Mouse (Mus musculus) G1E (cell line): ENCODE data around the gene Hist1h4m.
"Not testable (repeated sequence)": the region's sequence is repeated elsewhere in the genome, so short reads cannot be mapped to it uniquely, and the experiment has no call there.

ENCODE experiments used
- CTCF ChIP-seq: IDR thresholded peaks from 2 replicates; pipeline ENCODE4 v1.5.1; 2012; ENCODE audit warnings: low read depth, low read length, inconsistent platforms, mixed read lengths
- GATA1 ChIP-seq: IDR thresholded peaks from 2 replicates; pipeline ENCODE4 v1.6.1; 2012; ENCODE audit warnings: borderline replicate concordance, low read length, inconsistent platforms, mixed read lengths
- GATA2 ChIP-seq: IDR thresholded peaks from 2 replicates; pipeline ENCODE4 v1.6.1; 2012; ENCODE audit warnings: low read depth, low read length, inconsistent platforms, borderline replicate concordance

GRCm38 (mm10) chr13:21833461-21833860 lies 21.9 kb downstream of the Hist1h4m start, which contains the start of the genes Hist1h2ap and Hist1h2br:
- TF ChIP-seq GATA2, CTCF, GATA1: not testable (repeated sequence)
